8 mouse cellular contexts compared by ENCODE assay signal in genomic region chr1:132139416-132139864, GRCm38 (mm10). TPM values are rescaled to one million over a fixed set of nuclear protein-coding genes. Genes with fewer than 3 reads are reported as not detected.
DNase-seq lines count a peak whose midpoint lies in the region; ATAC-seq and TF ChIP-seq lines count a peak whose summit lies in the region.

Gene Cdk18 (minus strand): TSS chr1:132139684.

- no peak for TF ChIP-seq CTCF in hindbrain, postnatal 0 days (IDR thresholded peaks at IDR 0.05; ENCODE audit: low read depth)

- H3K9ac ChIP-seq in hindbrain, postnatal 0 days (replicated peaks; ENCODE audit: low read length): peak within 1 kb of the TSS; percentile 61

- no peak within 1 kb of the TSS for H3K27ac ChIP-seq in hindbrain, postnatal 0 days

- intact Hi-C loops in gastrocnemius, postnatal 14 days (cut with DNase I; ENCODE audit: low total_unique reads): no loop called here
- intact Hi-C loops in left cerebral cortex, postnatal 25 days (cut with DNase I): no loop called here

- no peaks in the 10 kb centered on the region for H3K27me3 ChIP-seq in hindbrain, postnatal 0 days (ENCODE audit: insufficient read depth, low read length)

- peaks cover 11% of the 10 kb centered on the region for H3K4me1 ChIP-seq in hindbrain, postnatal 0 days (ENCODE audit: insufficient read depth, low read length)

- no peaks in the 10 kb centered on the region for H3K36me3 ChIP-seq in hindbrain, postnatal 0 days (ENCODE audit: insufficient read depth, low read length)

- H3K9me3 ChIP-seq in hindbrain, postnatal 0 days (ENCODE audit: low read length): no peaks in the 10 kb centered on the region

- H3K4me2 ChIP-seq in hindbrain, postnatal 0 days (ENCODE audit: low read depth, low read length): peak within 1 kb of the TSS; percentile 99

- ATAC-seq in hindbrain, postnatal 0 days: no peak
- peak; percentile 73 for ATAC-seq in megakaryocyte progenitor cell, adult 5-6 weeks (replicated peaks; ENCODE audit: poor library complexity)

- peak; percentile 71 for DNase-seq in gastrocnemius, adult 18-20 months (ENCODE audit: low spot score)
- DNase-seq in gastrocnemius, postnatal 10 days: no peak
- peak; percentile 60 for DNase-seq in cerebellum, adult 9-11 months
- peak; percentile 52 for DNase-seq in gastrocnemius, postnatal 14 days
- DNase-seq in hindbrain, postnatal 0 days (ENCODE audit: low spot score): no peak
- peak; percentile 30 to 42 for DNase-seq in left cerebral cortex, postnatal 25 days (ENCODE audit: low spot score in 2 of 2)
- peak; percentile 51 for DNase-seq in testis, postnatal 14 days (ENCODE audit: low spot score)

- WGBS in hindbrain, postnatal 0 days: under 1% methylated on average over 30 of the region's 30 CpGs

- peak within 1 kb of the TSS; percentile 59 for H3K4me3 ChIP-seq in hindbrain, postnatal 0 days (ENCODE audit: low read length)

RNA-seq across cellular contexts. Expression of gene Cdk18, which starts in this region (rescaled TPM):
- 1 to 10 TPM; 5.0 to 6.1 TPM for total RNA-seq in gastrocnemius, adult 18-20 months (2021)
- total RNA-seq in gastrocnemius, postnatal 10 days (2021): 1 to 10 TPM; 1.2 to 2.3 TPM
- 1 to 10 TPM in 1 of 2 experiments, under 1 TPM in 1; 0.92 to 1.6 TPM for total RNA-seq in gastrocnemius, postnatal 14 days (2021)
- 2.7 and 4.1 TPM in 2 replicates for total RNA-seq in hindbrain, postnatal 0 days (2014; rRNA removed)
- polyA plus RNA-seq in hindbrain, postnatal 0 days (2015; fragmentation: Nextera tagmentation; extraction: Ambion mirVana): 1.0 and 1.6 TPM in 2 replicates
- 10 to 100 TPM; 26.9 to 28.7 TPM for total RNA-seq in left cerebral cortex, postnatal 25 days (2021)
- 1.7 and 2.3 TPM in 2 replicates for total RNA-seq in megakaryocyte progenitor cell, adult 5-6 weeks (2015)
- 0.75 and 1.3 TPM in 2 replicates for total RNA-seq in megakaryocyte progenitor cell, adult 5-6 weeks (2017)

Comparison
In these comparisons a context has a peak if more than half of its experiments do, and no peak if none do; other contexts are left out.
1. DNase-seq: peak in gastrocnemius, adult 18-20 months (single experiment), cerebellum, adult 9-11 months (single experiment), gastrocnemius, postnatal 14 days (single experiment), left cerebral cortex, postnatal 25 days (2 of 2) and testis, postnatal 14 days (single experiment); none in gastrocnemius, postnatal 10 days (single experiment) and hindbrain, postnatal 0 days (single experiment).